Mouse (Mus musculus) forebrain, embryonic 13.5 days (tissue): Measurements from ENCODE around the gene Kif21a. TPM values are rescaled to one million over a fixed set of nuclear protein-coding genes. Genes with fewer than 3 reads are reported as not detected.
A peak's percentile ranks its signal among the peaks of the same experiment; 100 is the strongest.

Experiments used
- ATAC-seq: fragments of 200-750 bp; cut with Nextera tagmentation; 2 replicates; pipeline ENCODE4 v1.8.0; 2017
- H3K27ac ChIP-seq: fragments of 300-500 bp; sonication (generic); 2 replicates; pipeline ENCODE4 v1.5.1; 2015; ENCODE audit warnings: inconsistent platforms, mild to moderate bottlenecking, moderate library complexity
- H3K27me3 ChIP-seq: fragments of 300-500 bp; sonication (generic); 2 replicates; pipeline ENCODE4 v1.6.1; 2015; ENCODE audit warnings: mild to moderate bottlenecking, inconsistent platforms
- H3K36me3 ChIP-seq: fragments of 300-500 bp; sonication (generic); 2 replicates; pipeline ENCODE4 v1.6.1; 2015; ENCODE audit warnings: mild to moderate bottlenecking, inconsistent platforms; ENCODE audit not compliant: poor library complexity, severe bottlenecking
- H3K4me1 ChIP-seq: fragments of 300-500 bp; sonication (generic); 2 replicates; pipeline ENCODE4 v1.6.1; 2015; ENCODE audit warnings: inconsistent platforms
- H3K4me2 ChIP-seq: fragments of 300-500 bp; sonication (generic); 2 replicates; pipeline ENCODE4 v1.6.1; 2015; ENCODE audit warnings: inconsistent platforms, mild to moderate bottlenecking, moderate library complexity
- H3K4me3 ChIP-seq: fragments of 300-500 bp; sonication (generic); 2 replicates; pipeline ENCODE4 v1.5.1; 2015; ENCODE audit warnings: mild to moderate bottlenecking, inconsistent platforms
- H3K9ac ChIP-seq: fragments of 300-500 bp; sonication (generic); 2 replicates; pipeline ENCODE4 v1.6.1; 2015; ENCODE audit warnings: mild to moderate bottlenecking, inconsistent platforms
- H3K9me3 ChIP-seq: fragments of 300-500 bp; sonication (generic); replicated peaks from 2 replicates; pipeline ENCODE4 v1.6.1; 2016; ENCODE audit warnings: inconsistent platforms
- WGBS: fragments of 180-500 bp; shearing (Covaris S2); methylation state at CpG from one replicate; pipeline ENCODE4 v1.1.7; 2015; 5-methylcytosine and 5-hydroxymethylcytosine counted together
- polyA plus RNA-seq: library from polyadenylated mRNA; unstranded; fragments of >200 nt; fragmentation: Nextera tagmentation; extraction: Ambion mirVana; gene quantifications from 2 replicates; pipeline ENCODE4 v1.2.1, GENCODE M21; 2015

Gene Kif21a
- polyA plus RNA-seq, 1 experiment from 2014 or later = 56.4 TPM

DNA sequence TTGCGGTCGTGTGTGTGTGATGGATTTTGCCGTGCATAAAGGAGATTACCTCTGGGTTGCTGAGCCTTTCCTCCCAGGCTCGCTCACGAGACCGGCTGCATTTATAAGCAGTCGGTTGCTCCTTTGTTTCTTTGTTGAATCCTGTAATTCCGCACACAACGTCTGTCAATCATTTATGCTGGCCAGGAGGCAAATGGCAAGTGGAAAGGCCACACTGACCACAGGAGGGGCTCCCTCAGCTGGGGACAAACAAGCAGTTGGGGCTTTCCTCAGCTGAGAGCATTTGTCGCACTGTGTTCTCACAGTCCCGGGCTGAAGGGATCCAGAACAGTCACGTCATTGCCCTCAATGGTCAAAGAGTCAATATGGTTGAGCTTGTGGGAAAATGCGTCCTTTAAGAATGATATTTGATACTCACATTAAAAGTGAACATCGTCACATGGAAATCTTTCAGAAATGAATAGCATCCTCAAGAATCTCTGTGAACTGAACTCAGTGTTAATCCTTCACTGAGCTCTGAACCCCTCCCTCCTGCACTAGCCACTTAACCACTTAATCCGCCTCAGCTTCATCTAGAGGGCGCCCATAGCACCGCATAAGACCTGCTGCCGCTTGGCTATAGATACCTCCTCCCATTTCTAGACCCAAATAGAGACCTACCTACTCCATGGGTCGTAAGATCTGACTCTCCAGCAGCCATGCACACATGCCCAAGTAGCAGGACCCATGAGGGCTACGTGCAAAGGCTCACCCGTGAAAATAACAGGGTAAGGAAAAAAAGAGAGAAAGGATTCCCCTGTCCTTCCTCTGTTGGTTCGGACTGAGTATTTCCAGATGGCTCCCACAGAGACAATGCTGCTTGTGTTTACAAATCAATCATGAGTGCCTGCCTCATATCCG, 32.2 kb downstream of the Kif21a start:
- Histone ChIP-seq H3K9ac (peak overlapping the region; percentile 65), H3K27ac (peak overlapping the region; percentile 99), H3K4me3 (peak overlapping the region; percentile 29), H3K4me2 (peak overlapping the region; percentile 57), H3K4me1 (peaks cover 74% of the 10 kb centered on the region), H3K9me3 (peaks cover 6% of the 10 kb centered on the region; the same call in 1 of the 2 replicates), H3K27me3 (no peaks in the 10 kb centered on the region), H3K36me3 (peaks cover 8% of the 10 kb centered on the region)
- peak; percentile 77 for ATAC-seq
- 3% methylated on average over 23 of the region's 23 CpGs for whole genome bisulfite sequencing

DNA sequence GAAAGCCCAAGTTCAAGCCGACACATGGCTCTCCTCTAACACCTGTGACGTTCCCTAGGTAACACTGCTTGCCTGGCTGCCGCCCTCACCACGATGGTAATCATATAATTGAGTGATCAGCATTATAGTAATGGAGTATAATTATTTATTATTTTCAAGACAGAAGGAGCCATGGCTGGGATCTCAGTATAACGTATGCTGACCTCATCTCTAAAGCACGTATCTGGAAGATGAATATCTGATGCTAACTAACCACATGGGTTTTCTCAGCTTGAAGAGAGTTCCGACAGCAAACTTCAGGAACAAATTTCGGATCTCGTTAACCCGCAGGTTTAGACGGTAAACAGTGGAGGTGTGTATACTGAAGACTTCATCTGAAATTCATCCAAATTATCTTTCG, 33.4 kb downstream of the Kif21a start:
- peaks cover 5% of the 10 kb centered on the region; the same call in 1 of the 2 replicates for H3K9me3 ChIP-seq
- H3K9ac ChIP-seq = no peak overlapping the region
- H3K4me2 ChIP-seq = peak overlapping the region; percentile 32
- peaks cover 82% of the 10 kb centered on the region for H3K4me1 ChIP-seq
- H3K36me3 ChIP-seq = peaks cover 8% of the 10 kb centered on the region
- H3K4me3 ChIP-seq = peak overlapping the region; percentile 24; the same call in 1 of the 2 replicates
- no peaks in the 10 kb centered on the region for H3K27me3 ChIP-seq
- H3K27ac ChIP-seq = peak overlapping the region; percentile 99
- WGBS = 24% methylated on average over 12 of the region's 12 CpGs
- ATAC-seq = 0 out of 2 replicates have a peak, but pooled peaks have one; percentile 2

DNA sequence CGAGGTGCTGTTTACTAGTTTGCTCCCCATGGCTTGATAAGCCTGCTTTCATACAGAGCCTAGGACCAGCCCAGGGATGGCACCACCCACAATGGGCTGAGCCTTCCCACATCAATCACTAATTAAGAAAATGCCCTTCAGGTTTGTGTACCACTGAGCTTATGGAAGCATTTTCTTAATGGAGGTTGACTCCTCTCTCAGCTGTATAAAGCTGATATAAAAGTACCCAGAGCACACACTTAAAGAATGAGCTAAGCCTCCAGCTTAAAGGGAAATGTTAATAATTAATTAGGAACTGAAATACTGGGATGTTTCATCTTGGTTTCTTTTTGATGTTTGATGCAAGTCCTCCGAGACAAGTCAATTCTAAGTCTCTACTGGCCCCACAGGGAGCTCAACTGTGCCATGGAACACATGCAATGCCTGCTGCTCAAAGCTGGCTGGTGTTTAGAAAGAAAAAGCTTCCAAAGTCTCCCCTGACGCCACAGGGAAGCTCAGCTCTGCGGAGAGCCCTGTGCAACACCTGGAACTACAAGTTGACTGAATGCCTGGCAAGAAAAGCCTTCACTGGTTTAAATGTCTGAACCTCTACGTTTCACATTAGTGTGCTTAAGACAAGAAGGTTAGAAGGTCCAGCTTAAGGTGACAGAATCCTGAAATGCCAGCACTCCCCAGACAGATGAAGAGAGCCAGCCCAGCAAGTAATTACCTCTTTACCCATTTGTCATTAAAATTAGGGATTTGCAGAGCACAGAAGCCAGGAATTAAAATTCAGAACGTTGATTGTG, 36.8 kb downstream of the Kif21a start:
- 3% methylated on average over 6 of the region's 6 CpGs for WGBS
- H3K27me3 ChIP-seq = no peaks in the 10 kb centered on the region
- no peak for ATAC-seq
- H3K4me2 ChIP-seq = peak overlapping the region; percentile 41
- H3K9ac ChIP-seq = 0 out of 2 replicates have a peak overlapping the region, but pooled peaks have one; percentile 26
- peak overlapping the region; percentile 86 for H3K27ac ChIP-seq
- no peaks in the 10 kb centered on the region for H3K9me3 ChIP-seq
- no peaks in the 10 kb centered on the region for H3K36me3 ChIP-seq
- no peak overlapping the region for H3K4me3 ChIP-seq
- peaks cover 80% of the 10 kb centered on the region for H3K4me1 ChIP-seq

DNA sequence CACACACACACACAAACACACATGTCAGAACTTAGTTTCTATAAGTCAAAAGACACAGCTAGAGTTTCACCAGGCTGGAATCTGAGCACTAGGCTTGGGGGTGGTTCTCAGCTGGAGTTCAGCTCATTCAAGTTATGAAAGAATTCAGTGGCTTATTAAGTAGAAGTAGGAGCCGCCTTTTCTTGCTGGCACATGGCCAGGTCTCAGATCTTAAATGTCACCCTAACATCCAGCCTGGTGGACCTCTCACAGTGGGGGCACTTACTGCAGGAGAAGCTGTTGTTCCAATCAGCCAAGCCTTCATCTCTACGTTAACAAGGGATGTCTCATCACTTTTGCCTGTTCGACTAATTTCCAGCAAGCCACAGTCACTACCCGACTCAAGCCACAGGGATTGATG, 39.5 kb downstream of the Kif21a start:
- H3K27ac ChIP-seq = peak overlapping the region; percentile 37; the same call in 1 of the 2 replicates
- H3K9me3 ChIP-seq = no peaks in the 10 kb centered on the region
- no peak overlapping the region for H3K4me2 ChIP-seq
- 7% methylated on average over 4 of the region's 4 CpGs for WGBS
- no peak overlapping the region for H3K9ac ChIP-seq
- ATAC-seq = peak; percentile 43; the same call in 1 of the 2 replicates
- no peaks in the 10 kb centered on the region for H3K27me3 ChIP-seq
- peaks cover 54% of the 10 kb centered on the region for H3K4me1 ChIP-seq
- H3K4me3 ChIP-seq = no peak overlapping the region
- H3K36me3 ChIP-seq = no peaks in the 10 kb centered on the region

DNA sequence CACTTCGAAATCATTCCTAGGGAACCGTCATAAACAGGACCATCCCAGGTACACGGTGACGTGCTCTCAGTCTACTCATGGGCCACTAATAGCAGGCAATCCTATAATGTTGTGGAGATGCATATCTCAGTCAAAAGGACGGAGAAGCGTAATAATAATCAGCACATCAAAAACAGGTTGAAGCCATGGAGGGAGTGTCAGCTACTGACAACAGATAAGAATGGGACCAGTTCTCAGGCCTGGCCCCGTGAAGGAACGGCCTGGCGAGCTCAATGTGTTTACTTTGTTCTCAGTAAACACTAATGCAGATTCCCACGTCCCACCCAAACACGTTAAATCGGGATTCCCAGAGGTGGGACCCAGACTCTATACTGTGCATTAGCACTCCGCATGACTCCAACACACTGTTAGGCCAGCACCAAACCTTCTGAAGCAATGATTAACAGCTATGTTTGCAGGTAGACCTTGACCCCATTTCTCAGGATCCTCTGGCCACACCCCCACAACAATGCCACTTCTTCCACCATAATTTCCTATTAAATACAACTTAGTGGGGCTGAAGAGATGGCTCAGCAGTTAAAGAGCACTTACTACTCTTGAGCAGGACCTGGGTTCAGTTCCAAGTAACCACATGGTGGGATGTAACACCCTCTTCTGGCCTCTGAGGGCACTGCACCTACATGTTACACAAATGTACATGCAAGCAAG, 42.5 kb downstream of the Kif21a start:
- 93% methylated on average over 13 of the region's 13 CpGs for WGBS
- Histone ChIP-seq H3K4me1 (peaks cover 36% of the 10 kb centered on the region), H3K9me3 (no peaks in the 10 kb centered on the region), H3K27ac (no peak overlapping the region), H3K36me3 (no peaks in the 10 kb centered on the region), H3K4me3 (no peak overlapping the region), H3K4me2 (no peak overlapping the region), H3K9ac (no peak overlapping the region), H3K27me3 (no peaks in the 10 kb centered on the region)
- ATAC-seq = 0 out of 2 replicates have a peak, but pooled peaks have one; percentile 17

DNA sequence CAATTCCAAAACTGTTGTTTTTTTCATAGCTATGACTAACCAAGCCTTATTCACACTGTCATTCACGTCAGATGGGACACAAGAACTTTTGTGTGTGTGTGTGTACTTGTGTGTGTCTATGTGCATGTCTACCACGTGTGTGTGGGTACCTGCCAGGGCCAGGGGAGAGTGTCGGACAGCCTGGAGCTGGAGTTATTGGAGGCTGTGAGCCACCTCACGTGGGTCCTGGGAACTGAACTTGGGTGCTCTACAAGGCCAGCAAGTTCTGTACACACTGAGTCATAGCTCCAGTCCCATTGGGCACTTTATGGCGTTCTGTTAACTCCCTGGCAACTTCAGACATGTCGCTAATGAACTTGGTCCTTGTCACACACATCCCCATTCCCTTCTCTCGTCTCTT, 45.0 kb downstream of the Kif21a start:
- H3K4me1 ChIP-seq = peaks cover 31% of the 10 kb centered on the region
- H3K4me2 ChIP-seq = no peak overlapping the region
- no peak overlapping the region for H3K4me3 ChIP-seq
- WGBS = 88% methylated on average over 7 of the region's 7 CpGs
- no peaks in the 10 kb centered on the region for H3K36me3 ChIP-seq
- H3K9me3 ChIP-seq = no peaks in the 10 kb centered on the region
- H3K9ac ChIP-seq = no peak overlapping the region
- no peak overlapping the region for H3K27ac ChIP-seq
- no peak for ATAC-seq
- no peaks in the 10 kb centered on the region for H3K27me3 ChIP-seq

DNA sequence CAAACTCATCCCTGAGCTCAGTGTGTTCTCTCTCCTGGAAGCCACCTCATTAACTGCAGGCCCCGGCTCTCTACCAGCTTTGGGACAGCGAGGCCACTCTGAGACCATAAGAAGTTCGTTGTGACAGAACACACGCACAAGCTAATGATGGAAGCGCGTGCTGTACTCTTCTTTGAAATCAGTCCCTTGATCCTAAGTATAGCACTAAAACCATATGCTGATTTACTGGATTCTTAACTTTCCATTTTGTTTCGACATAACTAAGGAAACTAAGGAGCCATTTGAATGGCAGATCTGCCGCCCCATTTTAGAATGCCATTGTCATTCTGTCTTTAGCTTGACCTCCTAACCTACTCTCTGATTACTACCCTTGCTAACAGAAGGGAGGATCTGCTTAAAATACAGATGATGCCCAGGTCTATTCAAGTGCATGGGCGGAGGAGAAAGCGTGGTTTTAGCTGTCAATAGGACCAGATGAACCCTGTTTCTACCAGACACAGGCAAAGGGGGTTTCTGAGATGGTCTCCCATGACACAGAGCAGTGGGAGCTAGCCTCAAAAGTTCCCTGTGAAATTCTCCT, 48.6 kb downstream of the Kif21a start:
- Histone ChIP-seq H3K9me3 (no peaks in the 10 kb centered on the region), H3K4me2 (peak overlapping the region; percentile 47), H3K27me3 (no peaks in the 10 kb centered on the region), H3K4me3 (no peak overlapping the region), H3K36me3 (peaks cover 15% of the 10 kb centered on the region), H3K9ac (no peak overlapping the region), H3K27ac (peak overlapping the region; percentile 78), H3K4me1 (peaks cover 35% of the 10 kb centered on the region)
- 23% methylated on average over 10 of the region's 10 CpGs for WGBS
- ATAC-seq = peak; percentile 57

DNA sequence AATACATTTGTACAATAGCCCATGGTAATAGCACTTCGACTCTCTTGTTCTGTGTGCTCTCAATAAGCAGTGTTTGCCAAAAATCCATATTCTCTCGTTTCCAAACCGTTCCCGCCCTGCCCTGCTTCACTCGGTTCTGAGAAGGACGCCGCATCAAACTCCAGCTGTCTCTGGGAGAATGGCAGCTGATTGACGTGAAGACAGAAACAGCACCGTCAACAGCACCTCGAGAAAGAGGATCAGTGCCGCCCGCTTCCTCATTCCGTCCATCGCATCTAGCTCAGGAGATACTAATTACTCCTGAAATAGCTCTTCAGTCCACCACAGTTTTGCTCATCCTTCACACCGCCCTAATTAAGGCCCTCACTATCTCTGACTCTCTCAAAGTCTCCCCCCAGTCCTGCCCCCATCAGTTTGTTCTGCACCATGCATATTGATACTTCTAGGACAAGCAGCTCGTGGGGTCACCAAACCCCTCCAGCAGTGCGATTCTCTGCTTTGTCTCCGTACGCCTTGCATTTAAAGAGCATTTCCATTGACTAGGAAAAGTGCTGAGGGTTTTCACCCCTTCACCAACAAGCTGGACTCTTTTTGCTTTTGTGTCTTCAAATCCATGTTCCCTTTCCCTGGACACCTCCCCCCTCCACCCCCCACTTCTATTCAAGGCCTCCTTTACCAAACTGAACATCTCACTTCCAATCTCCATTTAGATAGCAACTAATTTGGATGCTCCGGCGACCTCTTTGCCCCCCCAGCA, 49.3 kb downstream of the Kif21a start:
- 0 out of 2 replicates have a peak overlapping the region, but pooled peaks have one; percentile 4 for H3K4me3 ChIP-seq
- ATAC-seq = peak; percentile 50; the same call in 1 of the 2 replicates
- H3K9me3 ChIP-seq = no peaks in the 10 kb centered on the region
- peak overlapping the region; percentile 47 for H3K4me2 ChIP-seq
- 22% methylated on average over 21 of the region's 21 CpGs for WGBS
- peak overlapping the region; percentile 78 for H3K27ac ChIP-seq
- peak overlapping the region; percentile 30; the same call in 1 of the 2 replicates for H3K9ac ChIP-seq
- H3K27me3 ChIP-seq = no peaks in the 10 kb centered on the region
- peaks cover 19% of the 10 kb centered on the region for H3K36me3 ChIP-seq
- H3K4me1 ChIP-seq = peaks cover 35% of the 10 kb centered on the region

DNA sequence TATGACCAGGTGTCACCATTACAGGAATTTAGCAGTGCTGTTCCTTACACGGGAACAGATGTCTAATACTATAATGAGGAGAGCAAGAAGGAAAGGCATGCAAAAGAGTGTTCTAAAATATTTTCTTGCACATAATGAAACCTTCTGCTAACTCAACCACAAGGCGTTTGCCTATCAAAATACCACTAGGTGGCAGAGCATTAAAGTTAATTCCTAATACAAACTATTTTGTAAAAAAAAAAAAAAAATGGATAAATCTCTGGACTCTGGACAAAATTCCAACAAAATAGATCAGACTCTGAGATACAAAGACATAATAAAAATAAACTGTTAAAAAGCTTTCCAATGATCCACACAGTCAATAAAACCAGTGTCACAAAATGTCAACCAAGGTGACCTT, 56.9 kb downstream of the Kif21a start:
- H3K36me3 ChIP-seq = peaks cover 73% of the 10 kb centered on the region

DNA sequence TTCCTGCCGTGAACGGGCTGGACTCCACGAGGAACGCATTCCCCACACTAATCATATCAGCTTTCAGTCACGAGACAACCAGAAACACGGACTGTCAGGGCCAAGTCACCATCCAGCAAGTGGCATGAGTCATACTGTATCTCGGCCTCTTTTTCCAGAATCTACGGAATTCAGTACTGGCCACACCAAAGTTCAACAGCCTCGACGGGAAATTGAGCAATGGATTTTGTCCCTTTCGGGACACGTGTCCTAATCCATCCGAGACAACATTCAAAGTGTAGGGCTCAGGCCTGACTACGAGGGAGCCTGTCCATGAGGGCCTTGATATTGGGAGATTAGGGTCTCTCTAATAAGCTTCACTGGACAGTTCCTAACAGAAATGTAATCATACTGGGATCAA, 57.4 kb downstream of the Kif21a start:
- no peaks in the 10 kb centered on the region for H3K9me3 ChIP-seq
- no peak overlapping the region for H3K4me3 ChIP-seq
- no peak overlapping the region for H3K4me2 ChIP-seq
- H3K27me3 ChIP-seq = no peaks in the 10 kb centered on the region
- H3K27ac ChIP-seq = no peak overlapping the region
- ATAC-seq = no peak
- WGBS = 94% methylated on average over 14 of the region's 14 CpGs
- H3K4me1 ChIP-seq = no peaks in the 10 kb centered on the region
- no peak overlapping the region for H3K9ac ChIP-seq
- peaks cover 73% of the 10 kb centered on the region for H3K36me3 ChIP-seq

More for the DNA sequence above, 56.9 kb downstream of the Kif21a start:
- ATAC-seq = 0 out of 2 replicates have a peak, but pooled peaks have one; percentile 27
- 68% methylated on average over 2 of the region's 2 CpGs for WGBS
- Histone ChIP-seq H3K9me3 (no peaks in the 10 kb centered on the region), H3K27ac (no peak overlapping the region), H3K9ac (no peak overlapping the region), H3K27me3 (no peaks in the 10 kb centered on the region), H3K4me3 (no peak overlapping the region), H3K4me1 (no peaks in the 10 kb centered on the region), H3K4me2 (no peak overlapping the region)

DNA sequence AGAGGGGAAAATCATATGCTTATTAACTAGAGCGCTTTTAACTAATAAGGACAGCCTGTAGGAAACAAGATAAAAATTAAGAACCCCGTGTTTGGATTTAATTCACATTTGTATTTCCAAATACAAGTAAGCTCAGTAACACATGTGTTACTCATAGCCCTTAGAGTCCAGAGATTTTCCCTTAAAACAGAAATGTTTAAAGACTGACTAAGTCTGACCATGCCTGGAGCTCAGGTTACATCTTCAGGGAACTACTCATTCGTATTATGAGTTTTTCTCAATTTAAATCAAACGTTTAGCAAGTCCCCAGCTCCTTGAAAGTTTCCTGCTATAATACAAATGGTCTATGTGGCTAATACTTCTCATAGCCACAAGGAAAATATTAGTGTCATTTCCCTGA, 57.9 kb downstream of the Kif21a start:
- Histone ChIP-seq H3K4me2 (no peak overlapping the region), H3K9ac (no peak overlapping the region), H3K4me3 (no peak overlapping the region), H3K9me3 (no peaks in the 10 kb centered on the region), H3K36me3 (peaks cover 74% of the 10 kb centered on the region), H3K27ac (no peak overlapping the region), H3K4me1 (no peaks in the 10 kb centered on the region), H3K27me3 (no peaks in the 10 kb centered on the region)
- WGBS = 89% methylated on average over 4 of the region's 4 CpGs
- ATAC-seq = no peak
